Mouse (Mus musculus): Measurements from ENCODE around the gene Dlx1. TPM values are rescaled to one million over a fixed set of nuclear protein-coding genes. Genes with fewer than 3 reads are reported as not detected.

Gene Dlx1
- polyA plus RNA-seq, 1 experiment from 2014 or later: 5.1 TPM

DNA sequence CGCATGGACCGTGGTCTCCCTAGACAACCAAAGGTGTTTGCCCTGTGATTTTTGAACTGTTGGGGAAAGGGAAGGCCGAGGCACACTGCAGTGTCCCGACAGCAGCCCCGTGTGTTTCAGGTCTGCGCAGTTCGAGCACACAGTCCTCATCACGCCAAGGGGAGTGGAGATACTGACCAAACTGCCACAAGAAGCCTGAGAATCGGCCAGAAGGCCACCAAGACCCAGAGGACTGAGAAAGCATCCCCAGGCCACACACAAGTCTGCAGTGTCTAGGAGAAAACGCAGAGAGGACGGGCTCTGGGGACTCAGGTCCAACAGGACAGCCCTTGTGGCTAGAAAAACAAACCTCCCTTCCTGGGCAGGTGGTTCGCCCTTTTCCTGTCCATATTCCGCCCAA, 3.1 kb upstream of the Dlx1 start:
- ATAC-seq: no peak
- H3K27me3 ChIP-seq (replicated peaks; ENCODE audit: control insufficient read depth, insufficient read depth, low read length): peaks cover 66% of the 10 kb centered on the region
- no peak overlapping the region for H3K27ac ChIP-seq (ENCODE audit: low read length)
- peaks cover 10% of the 10 kb centered on the region for H3K4me1 ChIP-seq (ENCODE audit: control insufficient read depth, insufficient read depth, low read length)
- H3K4me2 ChIP-seq (ENCODE audit: low read depth, low read length): no peak overlapping the region
- 31% methylated on average over 13 of the region's 13 CpGs for WGBS
- no peak overlapping the region for H3K9ac ChIP-seq (ENCODE audit: low read depth, low read length)
- H3K36me3 ChIP-seq (ENCODE audit: control insufficient read depth, insufficient read depth, low read length): no peaks in the 10 kb centered on the region
- no peak overlapping the region for H3K4me3 ChIP-seq (ENCODE audit: low read length)
- no peaks in the 10 kb centered on the region for H3K9me3 ChIP-seq (ENCODE audit: control insufficient read depth, low read length)

GRCm38 (mm10) chr2:71526595-71527322, 1.2 kb upstream of the Dlx1 start:
- H3K4me1 ChIP-seq (ENCODE audit: control insufficient read depth, insufficient read depth, low read length): peaks cover 14% of the 10 kb centered on the region
- H3K36me3 ChIP-seq (ENCODE audit: control insufficient read depth, insufficient read depth, low read length): no peaks in the 10 kb centered on the region
- no peak overlapping the region for H3K4me3 ChIP-seq (ENCODE audit: low read length)
- peaks cover 83% of the 10 kb centered on the region for H3K27me3 ChIP-seq (replicated peaks; ENCODE audit: control insufficient read depth, insufficient read depth, low read length)
- no peak for ATAC-seq
- no peak overlapping the region for H3K9ac ChIP-seq (ENCODE audit: low read depth, low read length)
- no peak overlapping the region for H3K4me2 ChIP-seq (ENCODE audit: low read depth, low read length)
- WGBS: 6% methylated on average over 10 of the region's 10 CpGs
- H3K27ac ChIP-seq (ENCODE audit: low read length): no peak overlapping the region
- H3K9me3 ChIP-seq (ENCODE audit: control insufficient read depth, low read length): no peaks in the 10 kb centered on the region

GRCm38 (mm10) chr2:71527323-71528013, 445 bp upstream of the Dlx1 start:
- no peaks in the 10 kb centered on the region for H3K9me3 ChIP-seq (ENCODE audit: control insufficient read depth, low read length)
- H3K27me3 ChIP-seq (replicated peaks; ENCODE audit: control insufficient read depth, insufficient read depth, low read length): peaks cover 89% of the 10 kb centered on the region
- no peak overlapping the region for H3K4me3 ChIP-seq (ENCODE audit: low read length)
- H3K27ac ChIP-seq (ENCODE audit: low read length): no peak overlapping the region
- H3K36me3 ChIP-seq (ENCODE audit: control insufficient read depth, insufficient read depth, low read length): no peaks in the 10 kb centered on the region
- no peak overlapping the region for H3K4me2 ChIP-seq (ENCODE audit: low read depth, low read length)
- WGBS: 2% methylated on average over 24 of the region's 24 CpGs
- ATAC-seq: no peak
- H3K4me1 ChIP-seq (ENCODE audit: control insufficient read depth, insufficient read depth, low read length): peaks cover 14% of the 10 kb centered on the region
- H3K9ac ChIP-seq (ENCODE audit: low read depth, low read length): no peak overlapping the region

DNA sequence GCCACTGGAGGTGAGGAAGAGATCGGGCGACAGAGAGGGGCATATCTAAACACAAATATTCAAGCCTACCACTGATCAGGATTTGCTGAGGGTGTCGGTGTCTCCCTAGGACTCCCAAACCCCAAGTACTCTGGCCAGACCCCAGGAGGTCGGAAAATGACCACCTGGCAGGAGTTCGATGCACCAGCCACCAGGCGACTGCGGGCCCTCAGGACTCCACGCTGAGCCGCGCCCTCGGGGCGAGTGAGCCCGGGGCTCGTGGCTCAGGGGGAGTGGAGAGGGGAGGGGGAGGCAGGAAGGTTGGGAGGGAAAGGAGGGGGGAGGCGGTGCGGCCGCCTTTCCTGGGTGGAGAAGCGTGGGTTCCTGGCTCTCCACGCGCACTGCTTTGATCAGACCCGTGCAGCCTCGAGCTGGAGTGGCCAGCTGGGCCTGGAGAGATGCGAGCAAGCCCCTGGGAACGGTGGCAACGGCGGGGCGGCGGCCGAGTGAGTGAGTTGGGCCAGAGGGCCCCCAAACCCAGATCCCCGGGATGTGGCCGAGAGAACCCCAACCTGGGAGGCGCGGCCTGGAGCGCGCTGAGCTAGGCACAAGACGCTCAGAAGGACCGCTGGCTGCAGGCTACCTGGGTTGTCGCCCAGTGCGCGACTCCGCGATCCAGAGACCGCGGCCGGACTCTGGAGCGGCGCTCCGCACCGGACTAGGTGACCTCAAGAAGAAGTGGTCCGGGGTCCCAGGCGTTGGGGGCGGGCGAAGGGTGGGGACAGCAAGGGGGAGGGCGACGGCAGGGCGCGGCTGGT, 999 bp downstream of the Dlx1 start:
- peak overlapping the region; percentile 53 for H3K4me3 ChIP-seq (ENCODE audit: low read length)
- ATAC-seq: peak; percentile 71
- H3K9ac ChIP-seq (ENCODE audit: low read depth, low read length): peak overlapping the region; percentile 54
- H3K4me1 ChIP-seq (ENCODE audit: control insufficient read depth, insufficient read depth, low read length): peaks cover 14% of the 10 kb centered on the region
- no peaks in the 10 kb centered on the region for H3K9me3 ChIP-seq (ENCODE audit: control insufficient read depth, low read length)
- WGBS: under 1% methylated on average over 54 of the region's 57 CpGs
- no peaks in the 10 kb centered on the region for H3K36me3 ChIP-seq (ENCODE audit: control insufficient read depth, insufficient read depth, low read length)
- H3K27ac ChIP-seq (ENCODE audit: low read length): peak overlapping the region; percentile 43
- H3K27me3 ChIP-seq (replicated peaks; ENCODE audit: control insufficient read depth, insufficient read depth, low read length): peaks cover 87% of the 10 kb centered on the region
- H3K4me2 ChIP-seq (ENCODE audit: low read depth, low read length): peak overlapping the region; percentile 90

GRCm38 (mm10) chr2:71529511-71530351, 1.8 kb downstream of the Dlx1 start:
- Histone ChIP-seq H3K9ac (ENCODE audit: low read depth, low read length) (peak overlapping the region; percentile 54), H3K9me3 (ENCODE audit: control insufficient read depth, low read length) (no peaks in the 10 kb centered on the region), H3K27me3 (replicated peaks; ENCODE audit: control insufficient read depth, insufficient read depth, low read length) (peaks cover 88% of the 10 kb centered on the region), H3K4me2 (ENCODE audit: low read depth, low read length) (peak overlapping the region; percentile 90), H3K4me3 (ENCODE audit: low read length) (peak overlapping the region; percentile 53), H3K36me3 (ENCODE audit: control insufficient read depth, insufficient read depth, low read length) (no peaks in the 10 kb centered on the region), H3K4me1 (ENCODE audit: control insufficient read depth, insufficient read depth, low read length) (peaks cover 14% of the 10 kb centered on the region), H3K27ac (ENCODE audit: low read length) (peak overlapping the region; percentile 20)
- under 1% methylated on average over 60 of the region's 60 CpGs for WGBS
- peak; percentile 93 for ATAC-seq

GRCm38 (mm10) chr2:71530391-71531123, 2.6 kb downstream of the Dlx1 start:
- H3K4me1 ChIP-seq (ENCODE audit: control insufficient read depth, insufficient read depth, low read length): peaks cover 14% of the 10 kb centered on the region
- no peak for ATAC-seq
- no peak overlapping the region for H3K9ac ChIP-seq (ENCODE audit: low read depth, low read length)
- no peaks in the 10 kb centered on the region for H3K9me3 ChIP-seq (ENCODE audit: control insufficient read depth, low read length)
- H3K27ac ChIP-seq (ENCODE audit: low read length): no peak overlapping the region
- H3K4me3 ChIP-seq (ENCODE audit: low read length): peak overlapping the region; percentile 53
- peaks cover 86% of the 10 kb centered on the region for H3K27me3 ChIP-seq (replicated peaks; ENCODE audit: control insufficient read depth, insufficient read depth, low read length)
- H3K36me3 ChIP-seq (ENCODE audit: control insufficient read depth, insufficient read depth, low read length): no peaks in the 10 kb centered on the region
- WGBS: 2% methylated on average over 34 of the region's 34 CpGs
- no peak overlapping the region for H3K4me2 ChIP-seq (ENCODE audit: low read depth, low read length)

GRCm38 (mm10) chr2:71531124-71531590, 3.2 kb downstream of the Dlx1 start:
- 3% methylated on average over 12 of the region's 12 CpGs for WGBS
- Histone ChIP-seq H3K4me2 (ENCODE audit: low read depth, low read length) (no peak overlapping the region), H3K4me1 (ENCODE audit: control insufficient read depth, insufficient read depth, low read length) (peaks cover 14% of the 10 kb centered on the region), H3K9me3 (ENCODE audit: control insufficient read depth, low read length) (no peaks in the 10 kb centered on the region), H3K27ac (ENCODE audit: low read length) (no peak overlapping the region), H3K9ac (ENCODE audit: low read depth, low read length) (no peak overlapping the region), H3K4me3 (ENCODE audit: low read length) (peak overlapping the region; percentile 53), H3K36me3 (ENCODE audit: control insufficient read depth, insufficient read depth, low read length) (no peaks in the 10 kb centered on the region), H3K27me3 (replicated peaks; ENCODE audit: control insufficient read depth, insufficient read depth, low read length) (peaks cover 84% of the 10 kb centered on the region)
- ATAC-seq: no peak

All from intestine, embryonic 16.5 days (tissue).